Mouse (Mus musculus) inflammation-experienced regulatory T-cells (primary cell): ENCODE data around the gene St8sia1. TPM values are rescaled to one million over a fixed set of nuclear protein-coding genes. Genes with fewer than 3 reads are reported as not detected.

Experiments used
- polyA plus RNA-seq, 2 experiments: library from polyadenylated mRNA; unstranded; fragments of 100-300 nt; shearing (Covaris generic); gene quantifications; one replicate each; pipeline ENCODE4 v1.2.1; 2017

Gene St8sia1
- polyA plus RNA-seq, result 10 to 100 TPM; 11.7 to 16.9 TPM

GRCm38 (mm10) chr6:142964076-142964530, at the start of gene St8sia1:
Gene St8sia1 (minus strand): TSS chr6:142964452.

GRCm38 (mm10) chr6:142804402-142804801, 159.8 kb downstream of the St8sia1 start, which contains the start of gene Sult6b2:
Gene Sult6b2 (minus strand): TSS chr6:142804502.

Other genes with a start within 250 kb of the St8sia1 start
- gene Cmas, start 207.8 kb downstream of the St8sia1 start, polyA plus RNA-seq, result 10 to 100 TPM; 76.5 to 82.7 TPM
- under 1 TPM; 0.28 to 0.58 TPM for gene Sult6b2, start 159.9 kb downstream of the St8sia1 start, polyA plus RNA-seq
- gene C2cd5, start 135.7 kb upstream of the St8sia1 start, polyA plus RNA-seq, result 10 to 100 TPM; 75.6 to 92.6 TPM
- gene Etnk1, start 202.8 kb upstream of the St8sia1 start, polyA plus RNA-seq, result 10 to 100 TPM; 60.2 to 78.2 TPM